Mouse (Mus musculus) liver (tissue): ENCODE results near the gene Gm3404.
"Not testable (repeated sequence)": the region's sequence is repeated elsewhere in the genome, so short reads cannot be mapped to it uniquely, and the experiment has no call there.

Experiments
- DNase-seq: peaks from one replicate; pipeline ENCODE4 v3.0.0-alpha.2; 2020; ENCODE audit warnings: mixed read lengths

Gm3404 gene

DNA sequence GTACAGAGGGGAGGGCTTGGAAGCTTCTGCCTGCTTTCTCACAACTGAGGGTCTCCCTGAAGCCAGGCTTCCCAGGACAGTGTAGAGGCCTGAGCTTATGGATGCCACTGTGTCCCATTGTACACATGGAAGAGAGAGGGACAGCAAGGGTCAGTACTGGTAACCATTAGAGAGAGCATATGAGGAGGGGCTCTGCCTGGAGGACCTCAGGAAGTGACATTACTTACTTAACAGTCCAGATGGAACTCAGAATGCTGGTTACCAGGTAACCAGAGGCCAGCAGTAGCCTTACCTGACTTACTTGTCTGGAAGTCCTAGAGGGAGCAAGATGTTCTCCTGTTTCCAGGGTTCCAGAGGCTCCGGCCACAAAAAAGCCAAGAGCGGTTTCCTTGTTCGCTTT is at the start of gene Gm3404:
Gene Gm3404 (plus strand): TSS at position 301 of the 400 bp plus-strand sequence.
- not testable (repeated sequence) for DNase-seq

GRCm38 (mm10) chr5:146479564-146479963 is 46.0 kb upstream of the Gm3404 start:
- not testable (repeated sequence) for DNase-seq

DNA sequence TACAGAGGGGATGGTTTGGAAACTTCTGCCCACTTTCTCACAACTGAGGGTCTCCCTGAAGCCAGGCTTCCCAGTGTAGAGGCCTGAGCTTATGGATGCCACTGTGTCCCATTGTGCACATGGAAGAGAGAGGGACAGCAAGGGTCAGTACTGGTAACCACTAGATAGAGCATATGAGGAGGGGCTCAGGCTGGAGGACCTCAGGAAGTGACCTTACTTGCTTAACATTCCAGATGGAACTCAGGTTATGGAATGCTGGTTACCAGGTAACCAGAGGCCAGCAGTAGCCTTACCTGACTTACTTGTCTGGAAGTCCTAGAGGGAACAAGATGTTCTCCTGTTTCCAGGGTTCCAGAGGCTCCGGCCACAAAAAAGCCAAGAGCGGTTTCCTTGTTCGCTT is 43.9 kb upstream of the Gm3404 start, which contains the start of gene Gm6408:
Gene Gm6408 (plus strand): TSS at position 301 of the 400 bp plus-strand sequence.
- DNase-seq = not testable (repeated sequence)

DNA sequence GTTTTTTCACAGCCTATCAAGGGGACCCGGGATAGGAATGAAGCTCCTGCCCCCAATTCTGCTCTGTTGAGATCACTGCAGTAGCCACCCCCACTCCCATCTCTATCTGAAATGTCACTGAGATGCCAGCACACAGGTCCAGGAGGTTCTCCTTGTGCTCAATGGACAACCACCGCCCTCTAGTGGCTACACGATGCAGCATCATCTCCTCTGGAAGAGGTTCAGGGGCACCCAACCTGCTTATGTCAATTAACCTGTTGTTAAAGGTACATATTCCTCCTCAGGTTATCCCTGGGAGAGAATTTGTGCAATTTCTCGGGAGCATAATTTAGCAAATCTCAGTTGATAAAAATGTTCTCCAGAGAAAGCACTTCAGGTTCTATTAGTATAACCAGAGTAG is 36.6 kb upstream of the Gm3404 start:
- DNase-seq = not testable (repeated sequence)

GRCm38 (mm10) chr5:146491063-146491462 is 34.5 kb upstream of the Gm3404 start, which contains the start of gene Gm6370:
Gene Gm6370, plus strand, starts transcription at chr5:146491363.
- DNase-seq = not testable (repeated sequence)

DNA sequence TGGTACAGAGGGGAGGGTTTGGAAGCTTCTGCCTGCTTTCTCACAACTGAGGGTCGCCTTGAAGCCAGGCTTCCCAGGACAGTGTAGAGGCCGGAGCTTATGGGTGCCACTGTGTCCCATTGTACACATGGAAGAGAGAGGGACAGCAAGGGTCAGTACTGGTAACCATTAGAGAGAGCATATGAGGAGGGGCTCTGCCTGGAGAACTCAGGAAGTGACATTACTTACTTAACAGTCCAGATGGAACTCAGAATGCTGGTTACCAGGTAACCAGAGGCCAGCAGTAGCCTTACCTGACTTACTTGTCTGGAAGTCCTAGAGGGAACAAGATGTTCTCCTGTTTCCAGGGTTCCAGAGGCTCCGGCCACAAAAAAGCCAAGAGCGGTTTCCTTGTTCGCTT is 23.5 kb upstream of the Gm3404 start, which contains the start of gene 4930449I24Rik:
Gene 4930449I24Rik (plus strand): TSS at position 301 of the 400 bp plus-strand sequence.
- DNase-seq = not testable (repeated sequence)

DNA sequence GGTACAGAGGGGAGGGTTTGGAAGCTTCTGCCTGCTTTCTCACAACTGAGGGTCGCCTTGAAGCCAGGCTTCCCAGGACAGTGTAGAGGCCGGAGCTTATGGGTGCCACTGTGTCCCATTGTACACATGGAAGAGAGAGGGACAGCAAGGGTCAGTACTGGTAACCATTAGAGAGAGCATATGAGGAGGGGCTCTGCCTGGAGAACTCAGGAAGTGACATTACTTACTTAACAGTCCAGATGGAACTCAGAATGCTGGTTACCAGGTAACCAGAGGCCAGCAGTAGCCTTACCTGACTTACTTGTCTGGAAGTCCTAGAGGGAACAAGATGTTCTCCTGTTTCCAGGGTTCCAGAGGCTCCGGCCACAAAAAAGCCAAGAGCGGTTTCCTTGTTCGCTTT is 11.8 kb upstream of the Gm3404 start, which contains the start of gene Gm3402:
Gene Gm3402 (plus strand): TSS at position 301 of the 400 bp plus-strand sequence.
- DNase-seq = not testable (repeated sequence)

DNA sequence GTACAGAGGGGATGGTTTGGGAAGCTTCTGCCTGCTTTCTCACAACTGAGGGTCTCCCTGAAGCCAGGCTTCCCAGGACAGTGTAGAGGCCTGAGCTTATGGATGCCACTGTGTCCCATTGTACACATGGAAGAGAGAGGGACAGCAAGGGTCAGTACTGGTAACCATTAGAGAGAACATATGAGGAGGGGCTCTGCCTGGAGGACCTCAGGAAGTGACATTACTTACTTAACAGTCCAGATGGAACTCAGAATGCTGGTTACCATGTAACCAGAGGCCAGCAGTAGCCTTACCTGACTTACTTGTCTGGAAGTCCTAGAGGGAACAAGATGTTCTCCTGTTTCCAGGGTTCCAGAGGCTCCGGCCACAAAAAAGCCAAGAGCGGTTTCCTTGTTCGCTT is 11.7 kb downstream of the Gm3404 start, which contains the start of gene Gm3409:
Gene Gm3409 (plus strand): TSS at position 301 of the 400 bp plus-strand sequence.
- not testable (repeated sequence) for DNase-seq

GRCm38 (mm10) chr5:146555836-146556235 is 30.2 kb downstream of the Gm3404 start, which contains the start of gene Gm3415:
Gene Gm3415, plus strand, starts transcription at chr5:146556136.
- not testable (repeated sequence) for DNase-seq

DNA sequence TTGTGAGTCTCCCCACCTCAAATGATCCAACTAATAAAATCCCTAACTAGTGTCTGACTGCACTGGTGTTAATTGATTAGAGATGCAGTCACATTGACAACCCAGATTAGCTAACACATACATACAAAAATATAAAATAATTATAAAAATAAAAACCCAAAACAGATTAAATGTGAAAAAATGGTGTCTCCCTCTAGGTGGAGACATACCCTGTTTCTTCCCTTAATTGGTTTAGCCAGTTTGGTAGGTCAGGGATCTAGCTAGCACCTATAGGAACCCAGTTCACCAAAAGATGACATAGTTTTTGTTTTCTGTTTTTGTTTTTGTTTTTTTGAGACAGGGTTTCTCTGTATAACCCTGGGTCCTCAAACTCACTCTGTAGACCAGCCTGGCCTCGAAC is 38.7 kb downstream of the Gm3404 start:
- DNase-seq = no peak

GRCm38 (mm10) chr5:146567054-146567453 is 41.5 kb downstream of the Gm3404 start:
- DNase-seq = no peak

DNA sequence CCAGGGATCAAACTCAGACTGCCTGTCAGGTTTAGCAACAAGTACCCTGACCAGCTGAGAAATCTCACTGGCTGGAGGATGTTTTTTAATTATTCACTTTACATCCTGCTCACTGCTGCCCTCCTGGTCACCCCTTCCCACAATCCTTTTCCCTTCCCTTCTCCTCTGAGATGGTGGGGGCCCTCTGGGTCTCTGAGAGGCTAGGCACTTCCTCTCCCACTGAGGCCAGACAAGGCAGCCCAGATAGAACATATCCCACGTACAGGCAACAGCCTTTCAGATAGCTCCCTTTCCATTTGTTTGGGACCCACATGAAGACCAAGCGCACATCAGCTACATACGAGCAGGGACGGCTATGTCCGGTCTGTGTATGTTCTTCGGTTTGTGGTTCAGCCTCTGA is 44.6 kb downstream of the Gm3404 start:
- not testable (repeated sequence) for DNase-seq

GRCm38 (mm10) chr5:146571830-146572734 is 46.5 kb downstream of the Gm3404 start:
- DNase-seq = not testable (repeated sequence)

DNA sequence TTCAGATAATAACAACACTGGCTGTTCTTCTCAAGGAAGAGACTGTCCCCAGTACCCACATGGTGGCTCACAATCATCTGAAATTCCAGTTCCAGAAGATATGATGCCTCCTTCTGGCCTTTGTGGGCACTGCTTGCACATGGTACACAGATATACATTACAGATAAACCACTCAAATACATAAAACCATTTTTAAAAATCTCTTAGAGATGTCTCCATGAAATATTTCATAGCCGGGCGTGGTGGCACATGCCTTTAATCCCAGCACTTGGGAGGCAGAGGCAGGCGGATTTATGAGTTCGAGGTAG is 47.1 kb downstream of the Gm3404 start:
- DNase-seq = not testable (repeated sequence)

- no peak for DNase-seq
Observed at GRCm38 (mm10) chr5:146576668-146577067, 51.1 kb downstream of the Gm3404 start.
